Mouse (Mus musculus) G1E (cell line): ENCODE data around the gene Ggta1. TPM values are rescaled to one million over a fixed set of nuclear protein-coding genes. Genes with fewer than 3 reads are reported as not detected.

Source experiments
- ATAC-seq: 2 replicates; pipeline ENCODE4 v1.8.0; 2016; ENCODE audit warnings: mild to moderate bottlenecking; ENCODE audit not compliant: insufficient number of reproducible peaks, poor library complexity, low FRiP score, severe bottlenecking; ENCODE audit errors: extremely low read depth
- DNase-seq: peaks from one replicate; pipeline ENCODE4 v3.0.0; 2012; ENCODE audit warnings: low spot score
- H3K27me3 ChIP-seq: 2 replicates; pipeline ENCODE4 v1.6.1; 2012; ENCODE audit warnings: mild to moderate bottlenecking, low read length, inconsistent platforms; ENCODE audit not compliant: insufficient read depth
- H3K36me3 ChIP-seq: replicated peaks from 2 replicates; pipeline ENCODE3; 2012; ENCODE audit warnings: mild to moderate bottlenecking, inconsistent platforms
- H3K4me1 ChIP-seq: 2 replicates; pipeline ENCODE4 v1.6.1; 2012; ENCODE audit warnings: low read depth, low read length, inconsistent platforms, mixed read lengths; ENCODE audit not compliant: insufficient read depth
- H3K4me3 ChIP-seq: 2 replicates; pipeline ENCODE4 v1.5.1; 2012; ENCODE audit warnings: low read depth, mild to moderate bottlenecking, inconsistent platforms, low read length, moderate library complexity, mixed read lengths
- H3K9me3 ChIP-seq: replicated peaks from 2 replicates; pipeline ENCODE4 v1.6.1; 2012; ENCODE audit warnings: inconsistent platforms
- CTCF ChIP-seq: IDR thresholded peaks from 2 replicates; pipeline ENCODE4 v1.5.1; 2012; ENCODE audit warnings: low read depth, low read length, inconsistent platforms, mixed read lengths
- GATA1 ChIP-seq: IDR thresholded peaks from 2 replicates; pipeline ENCODE4 v1.6.1; 2012; ENCODE audit warnings: borderline replicate concordance, low read length, inconsistent platforms, mixed read lengths
- GATA2 ChIP-seq: IDR thresholded peaks from 2 replicates; pipeline ENCODE4 v1.6.1; 2012; ENCODE audit warnings: low read depth, low read length, inconsistent platforms, borderline replicate concordance
- POLR2AphosphoS5 ChIP-seq: IDR thresholded peaks from 2 replicates; pipeline ENCODE4 v1.6.1; 2012; ENCODE audit warnings: low read depth, low read length, inconsistent platforms; ENCODE audit not compliant: insufficient replicate concordance
- TAL1 ChIP-seq: conservative IDR thresholded peaks from 2 replicates; pipeline ENCODE4 v1.6.1; 2012; ENCODE audit warnings: low read depth, low read length, inconsistent platforms, mixed read lengths
- polyA plus RNA-seq: library from polyadenylated mRNA; stranded (reverse); fragments of >175 nt; gene quantifications from 2 replicates; pipeline ENCODE4 v1.2.3, GENCODE M21; 2012
- total RNA-seq, 2 experiments: library from RNA; stranded (forward) in 1 of 2; stranded (reverse) in 1 of 2; fragments of 200-1000 nt in 1 of 2; fragments of >200 nt in 1 of 2; fragmentation: Nextera tagmentation in 1 of 2; gene quantifications; 2 replicates each; pipeline ENCODE4 v1.2.3; 2014 to 2017

The Ggta1 gene
- total and polyA plus RNA-seq, 3 experiments = 10.7 to 58.2 (median 27.2) TPM

DNA sequence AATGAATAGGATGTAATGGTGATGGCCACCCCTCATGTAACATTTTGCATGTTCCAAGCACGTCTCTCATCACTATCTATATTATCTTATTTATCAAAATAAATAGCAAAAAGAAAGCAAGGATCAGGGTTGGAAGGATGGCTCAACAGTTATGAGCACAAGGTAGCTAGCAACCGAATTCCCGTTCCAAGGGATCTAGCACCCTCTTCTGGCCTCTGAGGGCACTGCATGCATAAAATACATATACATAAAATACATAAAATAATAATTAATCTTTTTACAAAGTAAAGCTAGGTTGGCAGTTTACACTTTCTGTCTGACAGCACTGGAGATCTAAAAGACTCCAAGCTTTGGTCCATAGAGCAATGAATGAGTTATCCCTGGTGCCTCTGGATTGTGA, 90.0 kb downstream of the Ggta1 start:
- Histone ChIP-seq H3K9me3 (no peaks in the 10 kb centered on the region), H3K4me1 (no peaks in the 10 kb centered on the region), H3K36me3 (no peaks in the 10 kb centered on the region), H3K27me3 (peaks cover 15% of the 10 kb centered on the region), H3K4me3 (no peak overlapping the region)
- ATAC-seq (no peak), DNase-seq (no peak)
- TF ChIP-seq POLR2AphosphoS5 (no peak), TAL1 (no peak), GATA1 (no peak), CTCF (peak; percentile 44; the same call in 1 of the 2 replicates), GATA2 (no peak)

GRCm38 (mm10) chr2:35370686-35371085, 92.3 kb downstream of the Ggta1 start:
- Histone ChIP-seq H3K36me3 (no peaks in the 10 kb centered on the region), H3K4me1 (no peaks in the 10 kb centered on the region), H3K27me3 (peaks cover 19% of the 10 kb centered on the region), H3K4me3 (no peak overlapping the region), H3K9me3 (no peaks in the 10 kb centered on the region)
- no peak for TF ChIP-seq GATA2
- TF ChIP-seq POLR2AphosphoS5 = no peak
- no peak for TF ChIP-seq TAL1
- TF ChIP-seq CTCF = no peak
- no peak for TF ChIP-seq GATA1
- DNase-seq (no peak), ATAC-seq (no peak)

GRCm38 (mm10) chr2:35367629-35368028, 95.4 kb downstream of the Ggta1 start, which contains the start of gene 4930568D16Rik:
TSS of gene 4930568D16Rik (minus strand) at chr2:35367729.
- H3K9me3 ChIP-seq = peaks cover 4% of the 10 kb centered on the region; the same call in 1 of the 2 replicates
- H3K4me3 ChIP-seq = no peak within 1 kb of the TSS
- H3K4me1 ChIP-seq = no peaks in the 10 kb centered on the region
- H3K27me3 ChIP-seq = peaks cover 28% of the 10 kb centered on the region
- TF ChIP-seq GATA1 = no peak
- TF ChIP-seq CTCF = no peak
- no peak for TF ChIP-seq POLR2AphosphoS5
- no peak for TF ChIP-seq TAL1
- no peak for TF ChIP-seq GATA2
- DNase-seq (no peak), ATAC-seq (no peak)
- H3K36me3 ChIP-seq = no peaks in the 10 kb centered on the region

Other genes starting within 250 kb of the Ggta1 start
- 6.0 and 11.1 TPM in 2 replicates for gene Gsn, start 206.9 kb downstream of the Ggta1 start, total RNA-seq (2014; fragmentation: Nextera tagmentation)
- gene Gsn, start 206.9 kb downstream of the Ggta1 start, total RNA-seq (2017) = 22.3 and 24.5 TPM in 2 replicates
- 14.8 and 18.3 TPM in 2 replicates for gene Gsn, start 206.9 kb downstream of the Ggta1 start, polyA plus RNA-seq
- gene Stom, start 126.3 kb downstream of the Ggta1 start, total RNA-seq (2014; fragmentation: Nextera tagmentation) = 11.1 and 51.4 TPM in 2 replicates
- gene Stom, start 126.3 kb downstream of the Ggta1 start, total RNA-seq (2017) = 12.3 and 13.7 TPM in 2 replicates
- 3.1 and 3.4 TPM in 2 replicates for gene Stom, start 126.3 kb downstream of the Ggta1 start, polyA plus RNA-seq
- gene 4930568D16Rik, start 95.5 kb downstream of the Ggta1 start, total RNA-seq (2014; fragmentation: Nextera tagmentation) = not detected in 2 replicates
- gene 4930568D16Rik, start 95.5 kb downstream of the Ggta1 start, total RNA-seq (2017) = 0.11 TPM in 1 of 2 replicates, not detected in the other
- not detected in 2 replicates for gene 4930568D16Rik, start 95.5 kb downstream of the Ggta1 start, polyA plus RNA-seq
- not detected in 2 replicates for gene 4930402F06Rik, start 66.1 kb downstream of the Ggta1 start, total RNA-seq (2014; fragmentation: Nextera tagmentation)
- gene 4930402F06Rik, start 66.1 kb downstream of the Ggta1 start, total RNA-seq (2017) = 0.12 TPM in 1 of 2 replicates, not detected in the other
- not detected in 2 replicates for gene 4930402F06Rik, start 66.1 kb downstream of the Ggta1 start, polyA plus RNA-seq
- gene Dab2ip, start 95.0 kb upstream of the Ggta1 start, total RNA-seq (2014; fragmentation: Nextera tagmentation) = 2.2 TPM in 1 of 2 replicates, not detected in the other
- 0.16 and 0.29 TPM in 2 replicates for gene Dab2ip, start 95.0 kb upstream of the Ggta1 start, total RNA-seq (2017)
- 0.02 TPM in 2 replicates for gene Dab2ip, start 95.0 kb upstream of the Ggta1 start, polyA plus RNA-seq